Mouse (Mus musculus) heart, adult 2 months (tissue): ENCODE results near the gene Lca5l. TPM values are rescaled to one million over a fixed set of nuclear protein-coding genes. Genes with fewer than 3 reads are reported as not detected.

Experiments
- DNase-seq, 2 experiments: peaks; one replicate each; pipeline ENCODE4 v3.0.0; 2021
- H3K27ac ChIP-seq: fragments of 200-600 bp; 2 replicates; pipeline ENCODE4 v1.8.1; 2022
- H3K27me3 ChIP-seq: fragments of 200-500 bp; 2 replicates; pipeline ENCODE4 v1.6.1; 2012; ENCODE audit warnings: mild to moderate bottlenecking, low read length, inconsistent platforms, mixed read lengths; ENCODE audit not compliant: control insufficient read depth, insufficient read depth
- H3K36me3 ChIP-seq: fragments of 200-500 bp; 2 replicates; pipeline ENCODE4 v1.6.1; 2012; ENCODE audit warnings: low read length, inconsistent platforms; ENCODE audit not compliant: control insufficient read depth, insufficient read depth
- H3K4me1 ChIP-seq: fragments of 200-500 bp; 2 replicates; pipeline ENCODE4 v1.6.1; 2011; ENCODE audit warnings: low read length; ENCODE audit not compliant: control insufficient read depth, insufficient read depth
- H3K4me3 ChIP-seq: fragments of 200-600 bp; 2 replicates; pipeline ENCODE4 v1.8.1; 2022
- H3K79me2 ChIP-seq: fragments of 200-500 bp; replicated peaks from 2 replicates; pipeline ENCODE4 v1.6.1; 2012; ENCODE audit warnings: mild to moderate bottlenecking, inconsistent platforms, low read length, moderate library complexity, mixed read lengths; ENCODE audit not compliant: control insufficient read depth, insufficient read depth
- H3K9ac ChIP-seq: fragments of 200-500 bp; 2 replicates; pipeline ENCODE4 v1.6.1; 2012; ENCODE audit warnings: low read depth, mild to moderate bottlenecking, control low read depth, inconsistent platforms, low read length, mixed read lengths
- CTCF ChIP-seq: fragments of 200-600 bp; IDR thresholded peaks from 2 replicates; pipeline ENCODE4 v1.8.1; 2022; ENCODE audit warnings: antibody characterized with exemption, mild to moderate bottlenecking, moderate library complexity
- EP300 ChIP-seq: fragments of 200-500 bp; IDR thresholded peaks from 2 replicates; pipeline ENCODE4 v1.6.1; 2011; ENCODE audit warnings: low read depth, low read length, control low read depth; ENCODE audit not compliant: insufficient read depth
- POLR2A ChIP-seq: fragments of 200-500 bp; IDR thresholded peaks from 2 replicates; pipeline ENCODE4 v1.6.1; 2011; ENCODE audit warnings: mild to moderate bottlenecking, low read depth, low read length, control low read depth; ENCODE audit not compliant: insufficient read depth
- WGBS: fragments of 180-500 bp; shearing (Covaris S2); methylation state at CpG from one replicate; pipeline ENCODE4 v1.1.7; 2018; 5-methylcytosine and 5-hydroxymethylcytosine counted together
- intact Hi-C: fragments of 180-260 bp; cut with DNase I; formaldehyde crosslinking; loops from one replicate; pipeline ENCODE4 v1.15.1; 2025
- polyA plus RNA-seq: library from polyadenylated mRNA; depleted of rRNA; stranded (reverse); fragments of >200 nt; gene quantifications from 2 replicates; pipeline ENCODE4 v1.2.3, GENCODE M21; 2012
- total RNA-seq, 2 experiments: library from RNA; stranded (reverse); gene quantifications; 2 replicates each; pipeline ENCODE4 v1.2.3; 2021

Lca5l gene
- total and polyA plus RNA-seq, 3 experiments, result 0.34 to 0.39 (median 0.37) TPM

- 78% methylated on average over 8 of the region's 8 CpGs for WGBS
- Histone ChIP-seq H3K79me2 (no peaks in the 10 kb centered on the region), H3K27me3 (no peaks in the 10 kb centered on the region), H3K4me1 (peaks cover 5% of the 10 kb centered on the region), H3K36me3 (no peaks in the 10 kb centered on the region), H3K9ac (no peak overlapping the region), H3K4me3 (no peak overlapping the region), H3K27ac (no peak overlapping the region)
- intact Hi-C loops, result no loop called here
- TF ChIP-seq POLR2A, result no peak
- TF ChIP-seq CTCF, result no peak
- no peak for TF ChIP-seq EP300
- no peak for DNase-seq
Observed at GRCm38 (mm10) chr16:96156019-96156418, 36.1 kb downstream of the Lca5l start.

- 92% methylated on average over 2 of the region's 2 CpGs for WGBS
- intact Hi-C loops, result no loop called here
- Histone ChIP-seq H3K27me3 (no peaks in the 10 kb centered on the region), H3K4me3 (no peak overlapping the region), H3K4me1 (peaks cover 5% of the 10 kb centered on the region), H3K27ac (no peak overlapping the region), H3K9ac (no peak overlapping the region), H3K79me2 (no peaks in the 10 kb centered on the region), H3K36me3 (no peaks in the 10 kb centered on the region)
- DNase-seq, result no peak
- TF ChIP-seq POLR2A (no peak), CTCF (no peak), EP300 (no peak)
Observed at GRCm38 (mm10) chr16:96154476-96154875, 37.6 kb downstream of the Lca5l start.

DNA sequence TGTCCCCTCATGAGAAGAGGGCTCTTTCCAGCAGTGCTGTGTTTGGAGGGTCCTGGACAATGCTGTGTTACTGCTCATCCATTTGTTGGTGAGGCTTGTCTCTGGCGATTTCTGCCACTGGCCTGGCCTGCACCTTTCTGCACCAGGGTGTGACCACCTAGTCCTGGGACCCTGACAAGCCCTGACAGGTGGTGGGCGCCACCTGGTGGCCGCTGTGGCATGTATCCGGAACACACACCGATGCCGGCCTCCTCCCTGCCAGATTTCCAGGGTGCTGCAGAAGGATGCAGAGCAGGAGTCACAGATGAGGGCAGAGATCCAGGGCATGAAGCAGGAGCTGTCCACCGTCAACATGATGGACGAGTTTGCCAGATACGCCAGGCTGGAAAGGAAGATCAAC, 40.5 kb downstream of the Lca5l start:
- no peaks in the 10 kb centered on the region for H3K27me3 ChIP-seq
- H3K36me3 ChIP-seq, result no peaks in the 10 kb centered on the region
- intact Hi-C loops, result loop anchor here (2.0 kb wide), 1 partner anchor 105 kb away; no protein-coding TSS in a partner anchor
- H3K4me1 ChIP-seq, result peaks cover 1% of the 10 kb centered on the region; the same call in 1 of the 2 replicates
- H3K27ac ChIP-seq, result no peak overlapping the region
- peak; percentile 70 to 80 for DNase-seq
- H3K79me2 ChIP-seq, result no peaks in the 10 kb centered on the region
- H3K4me3 ChIP-seq, result no peak overlapping the region
- H3K9ac ChIP-seq, result no peak overlapping the region
- WGBS, result 17% methylated on average over 9 of the region's 9 CpGs
- TF ChIP-seq POLR2A (no peak), EP300 (no peak), CTCF (peak; percentile 91)

GRCm38 (mm10) chr16:96150995-96151394, 41.1 kb downstream of the Lca5l start:
- Histone ChIP-seq H3K4me1 (peaks cover 1% of the 10 kb centered on the region; the same call in 1 of the 2 replicates), H3K79me2 (no peaks in the 10 kb centered on the region), H3K4me3 (no peak overlapping the region), H3K27me3 (no peaks in the 10 kb centered on the region), H3K9ac (no peak overlapping the region), H3K27ac (no peak overlapping the region), H3K36me3 (no peaks in the 10 kb centered on the region)
- no peak for TF ChIP-seq POLR2A
- TF ChIP-seq CTCF, result no peak
- intact Hi-C loops, result loop anchor here (2.0 kb wide), 1 partner anchor 104 kb away; no protein-coding TSS in a partner anchor
- DNase-seq, result peak; percentile 28 to 47
- WGBS, result 51% methylated on average over 4 of the region's 4 CpGs

DNA sequence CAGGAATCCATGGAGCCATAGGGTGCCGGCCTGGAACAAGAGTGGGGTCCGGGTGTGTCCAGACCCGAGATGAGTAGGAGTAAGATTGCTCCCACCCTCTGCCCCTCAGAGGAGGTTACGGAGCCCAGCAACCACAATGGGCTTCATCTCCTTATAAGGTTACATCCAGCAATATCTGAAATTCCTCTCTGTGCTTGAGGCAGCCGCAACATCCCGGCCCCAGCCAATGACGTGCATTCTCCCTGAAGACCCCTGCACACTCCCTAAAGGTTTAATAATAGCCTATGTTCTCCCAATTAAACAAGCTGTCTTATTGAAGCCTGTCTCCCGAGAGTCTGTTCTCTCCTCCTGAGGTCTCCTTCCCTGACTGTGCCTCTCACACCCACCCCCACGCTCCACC, 42.8 kb downstream of the Lca5l start:
- Histone ChIP-seq H3K4me1 (peaks cover 1% of the 10 kb centered on the region; the same call in 1 of the 2 replicates), H3K36me3 (no peaks in the 10 kb centered on the region), H3K27me3 (no peaks in the 10 kb centered on the region), H3K27ac (no peak overlapping the region), H3K9ac (no peak overlapping the region), H3K4me3 (no peak overlapping the region), H3K79me2 (no peaks in the 10 kb centered on the region)
- 64% methylated on average over 9 of the region's 9 CpGs for WGBS
- intact Hi-C loops, result loop anchor here (5.0 kb wide), 1 partner anchor 157 kb away; the partner anchor contains the start of gene Psmg1
- no peak for DNase-seq
- TF ChIP-seq EP300, result no peak
- TF ChIP-seq CTCF, result no peak
- TF ChIP-seq POLR2A, result no peak

- no peak overlapping the region for H3K9ac ChIP-seq
- no peak for TF ChIP-seq CTCF
- no peak for TF ChIP-seq EP300
- TF ChIP-seq POLR2A, result no peak
- WGBS, result 54% methylated on average over 6 of the region's 6 CpGs
Observed at GRCm38 (mm10) chr16:96148834-96149233, 43.2 kb downstream of the Lca5l start.

More at GRCm38 (mm10) chr16:96148834-96149233, 43.2 kb downstream of the Lca5l start:
- intact Hi-C loops, result loop anchor here (5.0 kb wide), 1 partner anchor 157 kb away; the partner anchor contains the start of gene Psmg1
- no peak for DNase-seq
- no peak overlapping the region for H3K27ac ChIP-seq
- H3K4me3 ChIP-seq, result no peak overlapping the region
- peaks cover 1% of the 10 kb centered on the region; the same call in 1 of the 2 replicates for H3K4me1 ChIP-seq
- no peaks in the 10 kb centered on the region for H3K79me2 ChIP-seq
- no peaks in the 10 kb centered on the region for H3K36me3 ChIP-seq
- H3K27me3 ChIP-seq, result no peaks in the 10 kb centered on the region
